Mouse (Mus musculus): ENCODE data around the gene Mgat3. TPM values are rescaled to one million over a fixed set of nuclear protein-coding genes. Genes with fewer than 3 reads are reported as not detected.

The Mgat3 gene
- polyA plus RNA-seq, 1 experiment from 2014 or later = 10.7 TPM

DNA sequence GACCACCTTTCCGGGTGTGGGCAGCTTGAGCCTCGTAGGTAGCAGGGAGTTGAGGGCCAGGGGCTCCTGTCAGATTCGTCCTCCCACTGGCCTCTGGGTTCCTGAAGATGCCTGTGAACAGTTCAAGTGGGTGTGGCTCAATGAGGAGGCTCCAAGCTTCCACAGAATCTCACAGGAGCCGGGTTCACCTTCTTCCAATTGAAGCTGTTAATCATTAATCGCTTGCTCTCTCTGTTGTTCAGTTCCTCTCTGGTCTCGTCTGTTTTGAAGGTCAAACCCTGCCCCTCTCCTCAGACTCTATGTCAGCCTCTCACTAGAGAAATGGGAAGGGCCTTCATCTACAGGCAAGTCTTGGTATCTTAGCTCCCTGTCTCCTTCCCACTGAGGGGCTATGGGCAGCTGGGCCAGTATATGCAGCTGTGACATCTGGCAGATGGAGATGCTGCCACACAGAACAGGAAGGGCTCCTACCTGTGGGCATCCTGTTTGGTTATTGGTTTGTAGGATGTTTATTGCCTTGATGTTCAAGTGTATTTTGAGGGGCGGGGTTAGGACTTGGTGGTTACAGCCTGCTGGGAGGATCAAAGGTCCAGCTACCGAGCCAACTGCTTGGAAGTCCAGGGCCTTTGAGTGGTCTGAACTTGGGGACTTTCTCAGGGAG, 18.2 kb downstream of the Mgat3 start:
- Histone ChIP-seq H3K27me3 (no peaks in the 10 kb centered on the region), H3K4me2 (replicated peaks) (no peak overlapping the region), H3K36me3 (no peaks in the 10 kb centered on the region), H3K9ac (replicated peaks) (no peak overlapping the region), H3K4me1 (no peaks in the 10 kb centered on the region), H3K4me3 (no peak overlapping the region), H3K27ac (replicated peaks) (no peak overlapping the region), H3K9me3 (no peaks in the 10 kb centered on the region)
- ATAC-seq (replicated peaks) = no peak
- 80% methylated on average over 8 of the region's 8 CpGs for WGBS

GRCm38 (mm10) chr15:80192246-80192585, 18.7 kb downstream of the Mgat3 start:
- Histone ChIP-seq H3K4me1 (no peaks in the 10 kb centered on the region), H3K27me3 (no peaks in the 10 kb centered on the region), H3K4me2 (replicated peaks) (no peak overlapping the region), H3K4me3 (no peak overlapping the region), H3K9ac (replicated peaks) (no peak overlapping the region), H3K27ac (replicated peaks) (no peak overlapping the region), H3K36me3 (no peaks in the 10 kb centered on the region), H3K9me3 (no peaks in the 10 kb centered on the region)
- 92% methylated on average over 6 of the region's 6 CpGs for WGBS
- no peak for ATAC-seq (replicated peaks)

GRCm38 (mm10) chr15:80192847-80193246, 19.3 kb downstream of the Mgat3 start:
- no peaks in the 10 kb centered on the region for H3K9me3 ChIP-seq
- H3K27ac ChIP-seq (replicated peaks) = no peak overlapping the region
- WGBS = 90% methylated on average over 7 of the region's 7 CpGs
- no peak overlapping the region for H3K4me2 ChIP-seq (replicated peaks)
- no peak overlapping the region for H3K9ac ChIP-seq (replicated peaks)
- H3K27me3 ChIP-seq = no peaks in the 10 kb centered on the region
- no peak overlapping the region for H3K4me3 ChIP-seq
- ATAC-seq (replicated peaks) = no peak
- H3K36me3 ChIP-seq = no peaks in the 10 kb centered on the region
- H3K4me1 ChIP-seq = no peaks in the 10 kb centered on the region

- WGBS = 52% methylated on average over 2 of the region's 2 CpGs
- ATAC-seq (replicated peaks) = no peak
These were observed 26.0 kb downstream of the Mgat3 start for GRCm38 (mm10) chr15:80199556-80199955.

GRCm38 (mm10) chr15:80202111-80202775, 28.7 kb downstream of the Mgat3 start:
- Histone ChIP-seq H3K36me3 (no peaks in the 10 kb centered on the region), H3K4me3 (no peak overlapping the region), H3K4me2 (replicated peaks) (no peak overlapping the region), H3K9ac (replicated peaks) (no peak overlapping the region), H3K27me3 (no peaks in the 10 kb centered on the region), H3K27ac (replicated peaks) (no peak overlapping the region), H3K4me1 (no peaks in the 10 kb centered on the region), H3K9me3 (no peaks in the 10 kb centered on the region)
- 79% methylated on average over 6 of the region's 6 CpGs for WGBS
- no peak for ATAC-seq (replicated peaks)

More at GRCm38 (mm10) chr15:80199556-80199955, 26.0 kb downstream of the Mgat3 start:
- Histone ChIP-seq H3K4me3 (no peak overlapping the region), H3K4me1 (no peaks in the 10 kb centered on the region), H3K27ac (replicated peaks) (no peak overlapping the region), H3K36me3 (no peaks in the 10 kb centered on the region), H3K9ac (replicated peaks) (no peak overlapping the region), H3K27me3 (no peaks in the 10 kb centered on the region), H3K4me2 (replicated peaks) (no peak overlapping the region), H3K9me3 (no peaks in the 10 kb centered on the region)

GRCm38 (mm10) chr15:80203406-80203805, 29.9 kb downstream of the Mgat3 start:
- Histone ChIP-seq H3K36me3 (no peaks in the 10 kb centered on the region), H3K4me1 (0 out of 2 replicates have a peak, but pooled peaks cover under 1% of the 10 kb centered on the region), H3K4me3 (no peak overlapping the region), H3K9ac (replicated peaks) (no peak overlapping the region), H3K27me3 (no peaks in the 10 kb centered on the region), H3K9me3 (no peaks in the 10 kb centered on the region), H3K27ac (replicated peaks) (no peak overlapping the region), H3K4me2 (replicated peaks) (no peak overlapping the region)
- 38% methylated on average over 4 of the region's 4 CpGs for WGBS
- ATAC-seq (replicated peaks) = no peak

GRCm38 (mm10) chr15:80206057-80206565, 32.6 kb downstream of the Mgat3 start:
- Histone ChIP-seq H3K27me3 (no peaks in the 10 kb centered on the region), H3K9me3 (no peaks in the 10 kb centered on the region), H3K4me2 (replicated peaks) (no peak overlapping the region), H3K9ac (replicated peaks) (no peak overlapping the region), H3K4me3 (no peak overlapping the region), H3K27ac (replicated peaks) (no peak overlapping the region), H3K36me3 (peaks cover 3% of the 10 kb centered on the region; the same call in 1 of the 2 replicates), H3K4me1 (0 out of 2 replicates have a peak, but pooled peaks cover 3% of the 10 kb centered on the region)
- no peak for ATAC-seq (replicated peaks)
- WGBS = 92% methylated on average over 3 of the region's 3 CpGs

DNA sequence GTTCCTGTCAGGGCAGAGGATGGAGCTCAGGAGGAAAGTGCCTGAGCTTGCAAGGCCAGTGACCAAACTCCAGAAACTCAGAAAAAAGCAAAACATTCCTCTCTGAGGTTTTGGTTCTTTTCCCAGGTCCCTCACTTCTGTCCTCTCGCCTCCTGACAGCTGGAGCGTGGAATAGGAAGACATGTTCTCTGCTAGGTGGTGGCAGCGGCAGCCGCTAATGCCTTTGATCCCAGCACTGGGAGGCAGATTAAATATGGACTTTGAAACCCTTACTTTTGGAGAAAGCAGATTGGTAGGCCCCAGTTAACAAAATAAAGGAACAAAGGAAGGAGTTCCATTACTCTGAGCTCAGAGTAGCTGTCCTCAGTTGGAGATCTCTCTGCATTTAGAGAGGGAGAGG, 34.9 kb downstream of the Mgat3 start:
- H3K27ac ChIP-seq (replicated peaks) = no peak overlapping the region
- 24% methylated on average over 4 of the region's 4 CpGs for WGBS
- no peaks in the 10 kb centered on the region for H3K9me3 ChIP-seq
- H3K4me3 ChIP-seq = no peak overlapping the region
- ATAC-seq (replicated peaks) = no peak
- H3K4me2 ChIP-seq (replicated peaks) = no peak overlapping the region
- no peak overlapping the region for H3K9ac ChIP-seq (replicated peaks)
- no peaks in the 10 kb centered on the region for H3K27me3 ChIP-seq
- peaks cover 15% of the 10 kb centered on the region; the same call in 1 of the 2 replicates for H3K36me3 ChIP-seq
- 0 out of 2 replicates have a peak, but pooled peaks cover 3% of the 10 kb centered on the region for H3K4me1 ChIP-seq

GRCm38 (mm10) chr15:80213688-80214087, 40.2 kb downstream of the Mgat3 start:
- no peak overlapping the region for H3K27ac ChIP-seq (replicated peaks)
- H3K9me3 ChIP-seq = no peaks in the 10 kb centered on the region
- H3K36me3 ChIP-seq = peaks cover 15% of the 10 kb centered on the region; the same call in 1 of the 2 replicates
- no peak overlapping the region for H3K9ac ChIP-seq (replicated peaks)
- no peak overlapping the region for H3K4me2 ChIP-seq (replicated peaks)
- H3K4me3 ChIP-seq = no peak overlapping the region
- 0 out of 2 replicates have a peak, but pooled peaks cover under 1% of the 10 kb centered on the region for H3K4me1 ChIP-seq
- no peaks in the 10 kb centered on the region for H3K27me3 ChIP-seq
- no peak for ATAC-seq (replicated peaks)

GRCm38 (mm10) chr15:80215716-80216479, 42.4 kb downstream of the Mgat3 start:
- no peaks in the 10 kb centered on the region for H3K9me3 ChIP-seq
- ATAC-seq (replicated peaks) = no peak
- WGBS = 15% methylated on average over 10 of the region's 10 CpGs
- no peak overlapping the region for H3K27ac ChIP-seq (replicated peaks)
- H3K4me2 ChIP-seq (replicated peaks) = no peak overlapping the region
- H3K4me1 ChIP-seq = no peaks in the 10 kb centered on the region
- H3K9ac ChIP-seq (replicated peaks) = no peak overlapping the region
- H3K27me3 ChIP-seq = no peaks in the 10 kb centered on the region
- H3K36me3 ChIP-seq = peaks cover 14% of the 10 kb centered on the region; the same call in 1 of the 2 replicates
- H3K4me3 ChIP-seq = no peak overlapping the region

GRCm38 (mm10) chr15:80216480-80216820, 42.9 kb downstream of the Mgat3 start:
- Histone ChIP-seq H3K4me2 (replicated peaks) (no peak overlapping the region), H3K9me3 (no peaks in the 10 kb centered on the region), H3K4me1 (no peaks in the 10 kb centered on the region), H3K27ac (replicated peaks) (no peak overlapping the region), H3K36me3 (peaks cover 9% of the 10 kb centered on the region; the same call in 1 of the 2 replicates), H3K27me3 (no peaks in the 10 kb centered on the region), H3K4me3 (no peak overlapping the region), H3K9ac (replicated peaks) (no peak overlapping the region)
- ATAC-seq (replicated peaks) = no peak
- WGBS = 69% methylated on average over 9 of the region's 9 CpGs

- 93% methylated on average over 10 of the region's 10 CpGs for WGBS
These were observed 44.0 kb downstream of the Mgat3 start for GRCm38 (mm10) chr15:80217476-80217875.

More at GRCm38 (mm10) chr15:80217476-80217875, 44.0 kb downstream of the Mgat3 start:
- Histone ChIP-seq H3K36me3 (no peaks in the 10 kb centered on the region; the same call in 1 of the 2 replicates), H3K27me3 (no peaks in the 10 kb centered on the region), H3K4me2 (replicated peaks) (no peak overlapping the region), H3K27ac (replicated peaks) (no peak overlapping the region), H3K9me3 (no peaks in the 10 kb centered on the region), H3K4me1 (no peaks in the 10 kb centered on the region), H3K9ac (replicated peaks) (no peak overlapping the region), H3K4me3 (no peak overlapping the region)
- no peak for ATAC-seq (replicated peaks)

Data from forebrain, embryonic 15.5 days (tissue).